Mouse (Mus musculus) T-helper 17 cell (primary cell): ENCODE results near the gene Tubb3.
"Not testable (repeated sequence)": the region's sequence is repeated elsewhere in the genome, so short reads cannot be mapped to it uniquely, and the experiment has no call there.

Experiments used
- in situ Hi-C, 2 experiments: fragments of 300-600 bp; cut with MboI, MseI; formaldehyde crosslinking; loops; 1 replicate in 1 of 2; 2 replicates in 1 of 2; pipeline ENCODE4 v1.15.1; 2025; ENCODE audit warnings: high pct_unique_total_duplicates in 2 of 2

The Tubb3 gene

GRCm38 (mm10) chr8:123412560-123413170, 1.4 kb downstream of the Tubb3 start:
- in situ Hi-C loops = no loop called here

- in situ Hi-C loops = no loop called here
These were observed 3.0 kb downstream of the Tubb3 start for GRCm38 (mm10) chr8:123414255-123414654.

GRCm38 (mm10) chr8:123414997-123415696, 3.9 kb downstream of the Tubb3 start:
- in situ Hi-C loops = not testable (repeated sequence)

- in situ Hi-C loops = no loop called here
These were observed 5.0 kb downstream of the Tubb3 start for GRCm38 (mm10) chr8:123415967-123416943.

GRCm38 (mm10) chr8:123416944-123417555, 5.8 kb downstream of the Tubb3 start:
- in situ Hi-C loops = no loop called here

GRCm38 (mm10) chr8:123419711-123420110, 8.5 kb downstream of the Tubb3 start:
- in situ Hi-C loops = no loop called here

- in situ Hi-C loops = no loop called here
These were observed 9.5 kb downstream of the Tubb3 start for GRCm38 (mm10) chr8:123420525-123421281.

- in situ Hi-C loops = no loop called here
These were observed 10.1 kb downstream of the Tubb3 start for GRCm38 (mm10) chr8:123421325-123421724.

GRCm38 (mm10) chr8:123422056-123422780, 11.0 kb downstream of the Tubb3 start:
- in situ Hi-C loops = no loop called here

- in situ Hi-C loops = no loop called here
These were observed 11.5 kb downstream of the Tubb3 start for GRCm38 (mm10) chr8:123422781-123423159.

- in situ Hi-C loops = no loop called here
These were observed 12.2 kb downstream of the Tubb3 start, which contains the start of gene Def8 for GRCm38 (mm10) chr8:123423441-123423840. Def8 (plus strand) TSS chr8:123423527.

- in situ Hi-C loops = no loop called here
These were observed 15.6 kb downstream of the Tubb3 start for GRCm38 (mm10) chr8:123426511-123427509.

- in situ Hi-C loops = no loop called here
These were observed 16.5 kb downstream of the Tubb3 start for GRCm38 (mm10) chr8:123427639-123428275.

- in situ Hi-C loops = no loop called here
These were observed 17.2 kb downstream of the Tubb3 start for GRCm38 (mm10) chr8:123428343-123428893.

- in situ Hi-C loops = no loop called here
These were observed 17.9 kb downstream of the Tubb3 start for GRCm38 (mm10) chr8:123428939-123429721.

GRCm38 (mm10) chr8:123429722-123430013, 18.4 kb downstream of the Tubb3 start:
- in situ Hi-C loops = not testable (repeated sequence)

- in situ Hi-C loops = not testable (repeated sequence)
These were observed 19.7 kb downstream of the Tubb3 start for GRCm38 (mm10) chr8:123430936-123431335.
